Mouse (Mus musculus): Measurements from ENCODE around the gene Tifab. TPM values are rescaled to one million over a fixed set of nuclear protein-coding genes. Genes with fewer than 3 reads are reported as not detected.

The Tifab gene
- polyA plus RNA-seq, 1 experiment from 2014 or later: 0.11 TPM

DNA sequence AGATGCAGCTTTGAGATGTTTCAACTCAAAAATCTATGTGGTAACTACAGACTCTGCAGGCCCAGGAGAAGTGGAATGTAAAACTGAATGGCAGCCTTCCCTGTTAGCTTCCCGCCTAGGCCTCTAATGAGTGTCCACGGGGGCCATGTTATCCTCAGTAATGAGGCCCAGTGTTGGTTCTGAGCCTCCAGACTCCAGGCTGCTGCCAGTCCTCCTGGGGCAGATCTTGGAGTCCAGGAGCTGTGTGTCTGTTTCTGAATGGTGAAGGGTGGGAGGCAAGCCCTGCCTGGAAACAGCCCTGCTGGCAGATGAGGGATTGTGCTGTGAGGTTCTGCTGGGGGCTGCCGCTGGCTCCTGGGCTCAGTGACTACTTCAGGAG lies 10.3 kb downstream of the Tifab start:
- H3K4me1 ChIP-seq (replicated peaks; ENCODE audit: control insufficient read depth, insufficient read depth, low read length): peaks cover 6% of the 10 kb centered on the region; the same call in 1 of the 2 replicates
- H3K4me2 ChIP-seq (ENCODE audit: low read depth, low read length, severe bottlenecking): no peak overlapping the region
- no peak overlapping the region for H3K9ac ChIP-seq (ENCODE audit: low read length)
- WGBS: 63% methylated on average over 3 of the region's 3 CpGs
- H3K9me3 ChIP-seq (ENCODE audit: control insufficient read depth, low read length): no peaks in the 10 kb centered on the region
- no peak for DNase-seq (ENCODE audit: low spot score)
- ATAC-seq (replicated peaks; ENCODE audit: low FRiP score): no peak
- H3K36me3 ChIP-seq (ENCODE audit: control insufficient read depth, insufficient read depth, low read length): no peaks in the 10 kb centered on the region
- H3K27me3 ChIP-seq (ENCODE audit: control insufficient read depth, insufficient read depth, low read length): no peaks in the 10 kb centered on the region
- no peak overlapping the region for H3K27ac ChIP-seq (ENCODE audit: low read depth, low read length)
- H3K4me3 ChIP-seq (ENCODE audit: low read depth, low read length): no peak overlapping the region

- no peak for DNase-seq (ENCODE audit: low spot score)
- no peaks in the 10 kb centered on the region for H3K27me3 ChIP-seq (ENCODE audit: control insufficient read depth, insufficient read depth, low read length)
- no peak for ATAC-seq (replicated peaks; ENCODE audit: low FRiP score)
- 48% methylated on average over 14 of the region's 14 CpGs for WGBS
- H3K9ac ChIP-seq (ENCODE audit: low read length): no peak overlapping the region
- H3K27ac ChIP-seq (ENCODE audit: low read depth, low read length): no peak overlapping the region
- H3K36me3 ChIP-seq (ENCODE audit: control insufficient read depth, insufficient read depth, low read length): no peaks in the 10 kb centered on the region
- H3K4me1 ChIP-seq (replicated peaks; ENCODE audit: control insufficient read depth, insufficient read depth, low read length): peaks cover 6% of the 10 kb centered on the region; the same call in 1 of the 2 replicates
- no peak overlapping the region for H3K4me3 ChIP-seq (ENCODE audit: low read depth, low read length)
- H3K4me2 ChIP-seq (ENCODE audit: low read depth, low read length, severe bottlenecking): no peak overlapping the region
- H3K9me3 ChIP-seq (ENCODE audit: control insufficient read depth, low read length): no peaks in the 10 kb centered on the region
These were observed 11.0 kb downstream of the Tifab start for GRCm38 (mm10) chr13:56167446-56168402.

GRCm38 (mm10) chr13:56165561-56165960 lies 13.1 kb downstream of the Tifab start:
- no peak overlapping the region for H3K4me3 ChIP-seq (ENCODE audit: low read depth, low read length)
- no peak overlapping the region for H3K9ac ChIP-seq (ENCODE audit: low read length)
- H3K27ac ChIP-seq (ENCODE audit: low read depth, low read length): no peak overlapping the region
- peaks cover 6% of the 10 kb centered on the region; the same call in 1 of the 2 replicates for H3K4me1 ChIP-seq (replicated peaks; ENCODE audit: control insufficient read depth, insufficient read depth, low read length)
- ATAC-seq (replicated peaks; ENCODE audit: low FRiP score) (no peak), DNase-seq (ENCODE audit: low spot score) (no peak)
- H3K9me3 ChIP-seq (ENCODE audit: control insufficient read depth, low read length): no peaks in the 10 kb centered on the region
- H3K36me3 ChIP-seq (ENCODE audit: control insufficient read depth, insufficient read depth, low read length): no peaks in the 10 kb centered on the region
- no peaks in the 10 kb centered on the region for H3K27me3 ChIP-seq (ENCODE audit: control insufficient read depth, insufficient read depth, low read length)
- 94% methylated on average over 11 of the region's 11 CpGs for WGBS
- no peak overlapping the region for H3K4me2 ChIP-seq (ENCODE audit: low read depth, low read length, severe bottlenecking)

GRCm38 (mm10) chr13:56164372-56164771 lies 14.3 kb downstream of the Tifab start:
- H3K27me3 ChIP-seq (ENCODE audit: control insufficient read depth, insufficient read depth, low read length): no peaks in the 10 kb centered on the region
- no peak overlapping the region for H3K4me2 ChIP-seq (ENCODE audit: low read depth, low read length, severe bottlenecking)
- WGBS: 88% methylated on average over 3 of the region's 3 CpGs
- no peak overlapping the region for H3K9ac ChIP-seq (ENCODE audit: low read length)
- H3K9me3 ChIP-seq (ENCODE audit: control insufficient read depth, low read length): no peaks in the 10 kb centered on the region
- H3K4me1 ChIP-seq (replicated peaks; ENCODE audit: control insufficient read depth, insufficient read depth, low read length): peaks cover 6% of the 10 kb centered on the region; the same call in 1 of the 2 replicates
- no peak overlapping the region for H3K4me3 ChIP-seq (ENCODE audit: low read depth, low read length)
- H3K27ac ChIP-seq (ENCODE audit: low read depth, low read length): no peak overlapping the region
- ATAC-seq (replicated peaks; ENCODE audit: low FRiP score) (no peak), DNase-seq (ENCODE audit: low spot score) (no peak)
- H3K36me3 ChIP-seq (ENCODE audit: control insufficient read depth, insufficient read depth, low read length): no peaks in the 10 kb centered on the region

DNA sequence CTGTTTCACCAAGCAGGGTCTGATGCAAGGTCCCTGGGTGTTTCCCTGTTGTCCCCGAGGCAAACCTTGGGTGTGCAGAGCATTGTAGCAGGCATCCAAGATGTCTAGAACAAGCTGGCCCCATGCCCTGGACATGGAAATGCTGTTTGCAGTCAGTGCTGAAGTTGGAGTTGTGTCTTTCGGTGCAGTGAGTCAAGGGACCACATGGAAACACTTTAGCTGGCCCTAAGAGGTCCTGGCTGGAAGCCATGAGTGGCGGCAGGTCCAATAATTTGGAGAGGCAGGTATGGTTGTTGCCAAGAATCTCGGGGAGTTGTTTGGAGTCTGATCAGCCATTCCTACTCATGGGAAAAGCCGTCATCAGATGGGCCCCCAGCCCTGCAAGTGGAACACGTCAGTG lies 14.9 kb downstream of the Tifab start:
- H3K27ac ChIP-seq (ENCODE audit: low read depth, low read length): no peak overlapping the region
- H3K9me3 ChIP-seq (ENCODE audit: control insufficient read depth, low read length): no peaks in the 10 kb centered on the region
- H3K36me3 ChIP-seq (ENCODE audit: control insufficient read depth, insufficient read depth, low read length): no peaks in the 10 kb centered on the region
- no peak overlapping the region for H3K4me2 ChIP-seq (ENCODE audit: low read depth, low read length, severe bottlenecking)
- ATAC-seq (replicated peaks; ENCODE audit: low FRiP score): no peak
- H3K9ac ChIP-seq (ENCODE audit: low read length): no peak overlapping the region
- no peak overlapping the region for H3K4me3 ChIP-seq (ENCODE audit: low read depth, low read length)
- no peaks in the 10 kb centered on the region for H3K27me3 ChIP-seq (ENCODE audit: control insufficient read depth, insufficient read depth, low read length)
- peaks cover 5% of the 10 kb centered on the region; the same call in 1 of the 2 replicates for H3K4me1 ChIP-seq (replicated peaks; ENCODE audit: control insufficient read depth, insufficient read depth, low read length)
- 76% methylated on average over 6 of the region's 6 CpGs for WGBS
- DNase-seq (ENCODE audit: low spot score): no peak

DNA sequence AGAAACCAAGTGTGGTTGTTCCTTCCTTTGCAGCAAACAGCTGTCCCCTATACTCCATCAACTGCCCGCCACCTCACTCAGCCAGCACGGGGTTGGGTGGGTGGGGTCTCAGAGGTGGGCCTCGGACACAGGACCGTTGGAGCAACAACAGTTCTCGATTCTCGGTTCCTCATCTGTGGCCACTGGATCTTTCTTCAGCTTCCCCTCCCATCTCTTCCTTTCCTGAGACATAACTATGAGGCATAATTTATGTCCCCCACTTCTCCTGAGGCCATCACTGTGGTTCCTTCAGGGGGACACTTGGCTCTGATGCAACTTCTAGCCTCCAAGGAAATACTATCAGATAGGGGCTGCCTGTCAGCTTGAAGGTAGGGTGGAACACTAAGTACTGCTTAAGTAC lies 15.8 kb downstream of the Tifab start:
- ATAC-seq (replicated peaks; ENCODE audit: low FRiP score): no peak
- no peak overlapping the region for H3K27ac ChIP-seq (ENCODE audit: low read depth, low read length)
- no peaks in the 10 kb centered on the region for H3K36me3 ChIP-seq (ENCODE audit: control insufficient read depth, insufficient read depth, low read length)
- H3K9ac ChIP-seq (ENCODE audit: low read length): no peak overlapping the region
- no peak overlapping the region for H3K4me2 ChIP-seq (ENCODE audit: low read depth, low read length, severe bottlenecking)
- H3K27me3 ChIP-seq (ENCODE audit: control insufficient read depth, insufficient read depth, low read length): no peaks in the 10 kb centered on the region
- H3K4me3 ChIP-seq (ENCODE audit: low read depth, low read length): no peak overlapping the region
- WGBS: 87% methylated on average over 6 of the region's 6 CpGs
- H3K9me3 ChIP-seq (ENCODE audit: control insufficient read depth, low read length): no peaks in the 10 kb centered on the region
- H3K4me1 ChIP-seq (replicated peaks; ENCODE audit: control insufficient read depth, insufficient read depth, low read length): peaks cover 2% of the 10 kb centered on the region; the same call in 1 of the 2 replicates
- DNase-seq (ENCODE audit: low spot score): no peak

DNA sequence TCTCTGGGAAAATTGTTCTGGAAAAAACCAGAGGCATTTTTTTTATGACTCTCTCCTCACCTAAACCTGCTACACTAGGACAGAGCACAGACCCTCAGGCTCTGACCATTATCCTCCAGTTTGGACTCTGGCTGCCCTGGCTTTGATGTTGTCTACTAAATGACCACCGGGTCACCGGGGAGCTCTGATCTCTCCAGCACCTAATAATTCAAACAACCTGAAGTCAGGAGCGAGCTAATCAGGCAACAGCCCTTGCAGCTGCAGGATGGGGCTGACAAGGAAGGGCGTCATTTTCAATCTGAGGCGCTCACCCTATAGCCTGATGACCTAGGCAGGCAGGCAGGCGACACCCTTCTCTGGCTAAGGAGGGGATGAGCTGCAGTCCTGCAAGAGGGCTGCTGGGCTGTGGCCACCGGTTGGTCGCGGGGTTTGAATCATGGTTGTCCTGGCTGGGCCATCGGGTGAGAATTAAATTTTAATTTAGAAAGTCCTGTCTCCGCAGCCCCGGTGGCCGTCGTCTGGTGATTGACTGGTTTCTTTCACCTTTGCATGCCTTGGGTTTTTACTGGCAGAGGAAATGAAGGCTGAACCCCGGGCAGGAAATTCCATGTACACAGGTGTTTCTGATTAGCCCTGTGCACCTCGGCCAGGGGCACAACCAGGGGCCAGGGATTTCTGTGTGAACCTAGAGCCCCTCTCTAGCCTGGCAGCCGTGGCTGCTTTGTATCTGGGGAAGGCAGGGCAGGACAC lies 18.9 kb downstream of the Tifab start:
- WGBS: 60% methylated on average over 17 of the region's 17 CpGs
- ATAC-seq (replicated peaks; ENCODE audit: low FRiP score): no peak
- Histone ChIP-seq H3K9ac (ENCODE audit: low read length) (no peak overlapping the region), H3K9me3 (ENCODE audit: control insufficient read depth, low read length) (no peaks in the 10 kb centered on the region), H3K4me1 (replicated peaks; ENCODE audit: control insufficient read depth, insufficient read depth, low read length) (no peaks in the 10 kb centered on the region), H3K36me3 (ENCODE audit: control insufficient read depth, insufficient read depth, low read length) (no peaks in the 10 kb centered on the region), H3K4me2 (ENCODE audit: low read depth, low read length, severe bottlenecking) (no peak overlapping the region), H3K27ac (ENCODE audit: low read depth, low read length) (no peak overlapping the region), H3K4me3 (ENCODE audit: low read depth, low read length) (no peak overlapping the region), H3K27me3 (ENCODE audit: control insufficient read depth, insufficient read depth, low read length) (no peaks in the 10 kb centered on the region)
- DNase-seq (ENCODE audit: low spot score): no peak

- 73% methylated on average over 14 of the region's 14 CpGs for WGBS
- Histone ChIP-seq H3K27me3 (ENCODE audit: control insufficient read depth, insufficient read depth, low read length) (no peaks in the 10 kb centered on the region), H3K4me3 (ENCODE audit: low read depth, low read length) (no peak overlapping the region), H3K4me2 (ENCODE audit: low read depth, low read length, severe bottlenecking) (no peak overlapping the region), H3K36me3 (ENCODE audit: control insufficient read depth, insufficient read depth, low read length) (no peaks in the 10 kb centered on the region), H3K9me3 (ENCODE audit: control insufficient read depth, low read length) (no peaks in the 10 kb centered on the region), H3K4me1 (replicated peaks; ENCODE audit: control insufficient read depth, insufficient read depth, low read length) (no peaks in the 10 kb centered on the region), H3K27ac (ENCODE audit: low read depth, low read length) (no peak overlapping the region), H3K9ac (ENCODE audit: low read length) (no peak overlapping the region)
- DNase-seq (ENCODE audit: low spot score): no peak
- ATAC-seq (replicated peaks; ENCODE audit: low FRiP score): no peak
These were observed 19.6 kb downstream of the Tifab start for GRCm38 (mm10) chr13:56159016-56159601.

Measured in forebrain, embryonic 11.5 days (tissue).